Mouse (Mus musculus): ENCODE measurements around the gene Tecr.
"Not testable (repeated sequence)": the region's sequence is repeated elsewhere in the genome, so short reads cannot be mapped to it uniquely, and the experiment has no call there.

Tecr gene

GRCm38 (mm10) chr8:83618566-83618965, 10.8 kb upstream of the Tecr start:
- DNase-seq (ENCODE audit: low spot score in 2 of 2): no peak

GRCm38 (mm10) chr8:83617111-83617510, 9.3 kb upstream of the Tecr start:
- no peak for DNase-seq (ENCODE audit: low spot score in 2 of 2)

DNA sequence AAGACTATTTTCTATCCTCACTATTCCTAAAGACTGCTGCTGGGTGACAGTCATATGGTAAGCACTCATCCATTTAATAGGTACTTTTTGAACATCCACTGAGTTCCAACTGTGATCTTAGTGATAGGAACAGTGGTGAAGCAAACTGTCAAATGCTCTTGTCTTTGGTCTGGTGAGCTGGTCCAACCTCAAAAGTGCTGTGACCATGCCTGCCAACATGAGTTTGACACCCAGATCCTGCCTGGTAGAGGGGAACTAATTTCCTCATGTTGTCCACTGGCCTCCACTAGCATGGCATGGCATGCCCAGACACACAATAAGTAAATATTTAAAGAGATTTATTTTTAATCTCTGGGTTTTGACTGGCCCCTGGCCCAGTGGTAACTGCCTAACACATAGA, 8.9 kb upstream of the Tecr start:
- no peak for DNase-seq (ENCODE audit: low spot score in 2 of 2)

DNA sequence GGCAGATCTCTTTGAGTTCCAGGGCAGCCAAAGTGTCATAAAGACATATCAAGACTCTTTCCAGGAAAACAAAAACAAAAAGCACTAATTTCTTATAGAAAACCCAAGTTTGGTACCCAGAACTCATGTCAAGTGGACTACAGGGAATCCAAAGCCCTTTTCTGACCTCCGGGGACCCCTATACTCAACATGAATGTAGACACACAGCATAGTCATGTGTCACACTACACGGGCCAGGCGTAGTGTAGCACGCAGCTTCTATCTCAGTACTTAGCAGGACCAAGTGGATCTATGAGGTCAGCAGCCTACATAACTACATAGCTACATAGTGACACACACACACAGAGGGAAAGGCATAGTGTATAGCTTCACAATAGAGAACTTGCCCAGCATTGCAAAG, 5.9 kb upstream of the Tecr start:
- no peak for DNase-seq (ENCODE audit: low spot score in 2 of 2)

DNA sequence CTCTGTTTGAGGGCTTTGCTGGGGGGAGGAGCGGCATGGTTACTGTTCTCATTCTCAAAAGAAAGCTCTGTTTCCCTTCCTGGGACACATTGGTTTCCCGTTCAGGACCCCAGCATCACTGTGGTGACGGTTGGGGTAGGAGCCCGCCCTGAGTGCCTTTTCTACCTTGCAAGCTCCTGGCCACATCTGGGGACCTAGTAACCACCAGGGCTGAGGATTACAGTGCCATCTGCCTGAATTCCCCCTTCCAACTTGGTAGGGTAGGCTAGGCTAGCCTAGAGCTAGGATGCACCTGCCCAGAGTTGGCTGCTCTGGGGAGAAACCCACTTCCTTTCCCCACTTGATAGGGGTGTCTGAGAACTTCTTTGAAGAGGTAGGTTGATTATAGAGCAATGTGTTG, 4.2 kb upstream of the Tecr start:
- DNase-seq (ENCODE audit: low spot score in 2 of 2): no peak

- DNase-seq (ENCODE audit: low spot score in 2 of 2): no peak
Observed at GRCm38 (mm10) chr8:83609547-83610180, 1.9 kb upstream of the Tecr start.

- DNase-seq (ENCODE audit: low spot score in 2 of 2): no peak
Observed at GRCm38 (mm10) chr8:83609086-83609485, 1.3 kb upstream of the Tecr start.

DNA sequence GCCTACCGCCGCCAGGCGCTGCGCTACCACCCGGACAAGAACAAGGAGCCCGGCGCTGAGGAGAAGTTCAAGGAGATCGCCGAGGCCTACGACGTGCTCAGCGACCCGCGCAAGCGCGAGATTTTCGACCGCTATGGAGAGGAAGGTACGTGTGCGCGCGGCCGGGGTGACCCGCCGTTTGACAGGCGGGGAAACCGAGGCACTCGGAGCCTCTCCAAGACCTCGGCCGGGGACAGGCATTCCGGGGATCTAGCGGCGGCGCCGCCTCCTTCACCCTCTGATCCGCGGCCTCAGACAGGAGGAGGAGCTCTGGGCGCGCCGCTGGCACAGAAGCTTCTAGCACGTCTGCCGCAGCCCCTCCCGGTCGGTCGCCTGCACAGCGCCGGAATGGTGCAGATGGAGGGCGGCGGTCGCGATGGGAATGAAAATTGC, 643 bp upstream of the Tecr start:
- DNase-seq (ENCODE audit: low spot score in 2 of 2): peak; percentile 72 to 73

DNA sequence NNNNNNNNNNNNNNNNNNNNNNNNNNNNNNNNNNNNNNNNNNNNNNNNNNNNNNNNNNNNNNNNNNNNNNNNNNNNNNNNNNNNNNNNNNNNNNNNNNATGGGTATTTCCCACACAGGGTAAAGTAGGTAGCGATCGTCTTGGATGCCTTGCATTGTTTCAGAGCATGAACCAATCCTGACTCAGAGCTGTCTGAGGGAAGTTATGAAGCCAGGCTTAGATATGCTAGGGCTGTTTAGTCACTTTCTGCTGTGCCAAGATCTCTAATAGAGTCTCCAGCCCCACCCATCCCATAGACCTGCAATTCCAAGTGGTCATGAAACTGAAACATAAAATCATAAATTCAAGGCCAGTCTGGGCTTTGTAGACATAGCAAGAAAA, 5.1 kb downstream of the Tecr start:
- DNase-seq (ENCODE audit: low spot score in 2 of 2): no peak

DNA sequence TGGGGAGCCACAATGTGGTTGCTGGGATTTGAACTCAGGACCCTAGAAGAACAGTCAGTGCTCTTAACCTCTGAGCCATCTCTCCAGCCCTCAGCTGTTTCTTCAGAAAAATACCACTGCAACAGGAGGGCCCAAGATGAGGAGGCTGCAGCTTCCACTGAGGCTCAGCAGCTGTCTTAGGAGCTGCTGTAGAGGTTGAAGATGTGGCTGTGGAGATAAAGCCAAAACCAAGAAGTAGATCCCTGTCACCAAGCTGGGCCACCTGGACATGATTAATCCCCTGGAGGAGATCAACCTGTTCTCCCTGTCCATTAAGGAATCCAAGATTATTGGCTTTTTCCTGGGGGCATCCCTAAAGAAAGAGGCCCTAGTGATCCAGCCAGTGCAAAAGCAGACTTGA, 8.0 kb downstream of the Tecr start:
- no peak for DNase-seq (ENCODE audit: low spot score in 2 of 2)

GRCm38 (mm10) chr8:83598146-83598545, 9.6 kb downstream of the Tecr start:
- DNase-seq (ENCODE audit: low spot score in 2 of 2): no peak

DNA sequence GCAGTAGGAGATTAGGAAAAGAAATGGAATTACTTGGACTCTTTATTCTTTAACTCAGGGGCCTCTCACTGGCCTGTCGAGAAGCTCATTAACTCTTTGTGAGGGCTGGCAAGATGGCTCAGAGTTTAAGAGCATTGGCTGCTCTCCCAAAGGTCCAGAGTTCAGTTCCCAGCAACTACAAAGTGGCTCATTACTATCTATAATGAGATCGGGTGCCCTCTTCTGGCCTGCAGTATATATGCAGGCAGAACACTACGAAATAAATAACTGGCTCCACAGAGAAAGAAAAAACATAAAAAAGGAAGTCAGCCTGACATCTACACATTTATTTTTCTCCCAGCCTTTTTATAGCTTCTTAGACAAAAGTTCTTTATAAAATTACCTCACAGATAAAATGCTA, 11.4 kb downstream of the Tecr start:
- no peak for DNase-seq (ENCODE audit: low spot score in 2 of 2)

DNA sequence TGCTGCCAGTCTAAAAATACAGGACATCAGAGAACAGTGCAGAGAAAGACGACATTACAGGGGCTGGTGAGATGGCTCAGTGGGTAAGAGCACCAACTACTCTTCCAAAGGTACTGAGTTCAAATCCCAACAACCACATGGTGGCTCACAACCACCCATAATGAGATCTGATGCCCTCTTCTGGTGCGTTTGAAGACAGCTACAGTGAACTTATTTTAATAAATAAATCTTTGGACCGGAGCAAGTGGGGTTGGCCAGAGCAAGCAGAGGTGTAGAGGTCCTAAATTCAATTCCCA, 12.8 kb downstream of the Tecr start:
- DNase-seq (ENCODE audit: low spot score in 2 of 2): not testable (repeated sequence)

GRCm38 (mm10) chr8:83594167-83595049, 13.4 kb downstream of the Tecr start:
- DNase-seq (ENCODE audit: low spot score in 2 of 2): peak; percentile 97 to 98

DNA sequence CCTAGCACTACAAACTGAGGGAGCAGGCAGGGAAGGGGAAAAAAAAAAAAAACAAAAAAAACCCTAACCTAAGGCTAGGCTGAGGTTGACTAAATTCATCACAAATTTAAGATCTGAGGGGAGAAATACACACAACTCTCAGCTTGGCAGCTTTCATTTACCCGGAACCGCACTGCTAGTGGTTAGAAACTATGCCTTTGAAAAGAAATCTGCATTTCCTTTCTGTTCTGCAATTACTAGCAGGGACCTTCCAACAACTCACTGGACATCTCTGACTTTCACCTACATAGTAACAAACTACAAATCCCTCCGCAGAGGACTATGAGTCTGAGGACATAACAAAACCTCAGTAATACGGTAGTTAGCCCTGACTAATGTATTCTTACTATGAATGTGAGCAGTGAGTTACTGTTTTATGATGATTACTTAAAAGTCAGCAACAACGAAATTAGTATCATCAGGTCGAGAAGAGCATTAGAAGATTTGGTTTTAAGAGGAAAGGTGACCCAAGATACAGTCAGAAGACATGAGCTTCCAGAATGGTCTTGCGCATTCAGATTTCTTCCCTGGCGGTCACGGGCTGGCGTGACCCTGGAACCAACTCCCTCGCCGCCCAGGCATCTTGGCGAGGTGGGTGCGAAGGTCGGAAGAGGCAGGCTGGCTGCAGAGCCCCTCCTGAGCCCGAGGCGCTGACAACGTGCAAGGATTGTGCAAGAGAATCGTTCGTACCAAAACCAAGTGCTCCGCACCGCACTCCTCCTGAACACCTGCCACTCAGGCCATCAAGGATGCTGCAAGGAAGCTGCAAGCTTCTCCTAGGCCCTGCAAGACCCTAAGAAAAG, 14.2 kb downstream of the Tecr start:
- no peak for DNase-seq (ENCODE audit: low spot score in 2 of 2)

DNA sequence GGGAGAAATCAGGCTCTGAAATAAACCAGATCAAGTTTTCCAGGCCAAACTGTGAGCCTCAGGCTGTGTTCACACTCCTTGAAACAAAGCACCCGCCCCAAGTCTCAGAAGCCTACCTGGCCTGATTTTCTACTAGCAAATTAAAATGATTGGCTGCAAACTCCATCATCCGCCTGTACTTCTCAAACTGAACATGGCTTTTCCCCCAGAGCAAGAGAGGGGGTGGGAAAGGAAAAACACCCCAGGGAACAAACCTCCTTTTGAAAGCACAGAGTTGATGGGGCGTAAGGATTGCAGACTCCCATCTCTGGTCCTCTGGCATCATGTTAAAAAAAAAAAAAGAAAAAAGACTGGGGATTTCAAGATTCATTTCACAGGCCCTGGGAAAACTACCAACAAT, 15.1 kb downstream of the Tecr start:
- DNase-seq (ENCODE audit: low spot score in 2 of 2): no peak

- DNase-seq (ENCODE audit: low spot score in 2 of 2): no peak
Observed at GRCm38 (mm10) chr8:83590488-83591023, 17.2 kb downstream of the Tecr start.

- no peak for DNase-seq (ENCODE audit: low spot score in 2 of 2)
Observed at GRCm38 (mm10) chr8:83588886-83589285, 18.9 kb downstream of the Tecr start.

DNA sequence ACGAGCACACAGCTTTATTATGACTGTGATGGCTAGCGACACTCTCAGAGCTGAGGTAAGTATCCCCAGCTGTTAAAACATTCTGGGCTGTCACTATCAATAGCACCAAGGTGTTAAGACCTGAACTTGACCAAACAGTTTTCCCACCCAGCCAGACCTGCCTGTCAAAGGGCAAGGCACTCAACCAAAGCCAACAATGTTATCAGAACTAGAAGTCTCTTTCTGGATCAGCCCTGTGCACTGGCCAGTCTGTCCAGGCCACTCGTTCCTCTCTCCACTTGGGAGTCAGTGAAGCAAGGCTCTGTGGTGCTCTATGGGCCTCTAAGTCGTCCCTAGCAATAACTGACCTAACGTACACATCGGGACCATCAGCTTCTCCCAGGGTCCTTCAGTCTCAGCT, 20.1 kb downstream of the Tecr start:
- DNase-seq (ENCODE audit: low spot score in 2 of 2): no peak

DNA sequence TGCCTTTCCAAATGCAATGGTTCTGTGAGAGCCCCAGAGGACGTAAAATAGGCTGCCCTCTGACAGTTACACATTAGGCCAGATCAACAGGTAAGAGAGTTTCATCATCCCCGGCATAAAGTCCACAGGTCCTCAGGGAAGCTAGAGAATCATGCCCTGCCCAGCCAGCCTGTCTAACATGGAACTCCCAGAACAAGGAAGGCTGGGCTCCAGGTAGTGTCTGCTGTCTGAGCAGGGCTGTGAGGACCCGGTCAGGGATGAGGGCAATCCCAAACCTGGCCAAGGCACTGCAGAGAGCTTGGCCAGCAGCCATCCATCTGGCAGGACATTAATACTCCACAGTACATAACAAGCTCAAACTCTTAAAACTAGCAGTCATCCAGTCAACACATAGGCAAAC, 22.4 kb downstream of the Tecr start:
- DNase-seq (ENCODE audit: low spot score in 2 of 2): no peak

DNA sequence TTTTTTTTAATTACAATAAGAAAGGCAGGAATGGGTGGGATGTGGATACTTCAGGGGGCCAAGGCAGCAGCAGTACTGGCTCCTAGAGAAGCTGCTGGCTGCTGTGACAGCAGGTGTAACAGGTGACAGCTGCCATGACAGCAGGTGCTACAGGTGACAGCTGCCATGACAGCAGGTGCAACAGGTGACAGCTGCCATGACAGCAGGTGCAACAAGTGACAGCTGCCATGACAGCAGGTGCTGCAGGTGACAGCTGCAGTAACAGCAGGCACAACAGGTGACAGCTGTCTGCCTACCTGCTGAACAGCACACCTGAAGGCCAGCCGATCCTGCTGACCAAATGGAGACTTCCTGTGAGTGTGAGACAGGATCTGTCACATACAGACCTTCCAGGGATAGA, 23.0 kb downstream of the Tecr start:
- no peak for DNase-seq (ENCODE audit: low spot score in 2 of 2)

- DNase-seq (ENCODE audit: low spot score in 2 of 2): no peak
Observed at GRCm38 (mm10) chr8:83583236-83583635, 24.5 kb downstream of the Tecr start.

Measured in right cerebral cortex, postnatal 36 days (tissue).